Mouse (Mus musculus) MEL (cell line): ENCODE results near the gene Taok1. TPM values are rescaled to one million over a fixed set of nuclear protein-coding genes. Genes with fewer than 3 reads are reported as not detected.

Experiments used
- DNase-seq: peaks from one replicate; pipeline ENCODE4 v3.0.0; 2011; ENCODE audit warnings: low read depth, low spot score
- H3K27ac ChIP-seq: 2 replicates; pipeline ENCODE4 v1.5.1; 2012; ENCODE audit warnings: low read depth, mild to moderate bottlenecking, control low read depth, low read length, moderate library complexity; ENCODE audit not compliant: control insufficient read depth
- H3K27me3 ChIP-seq, 2 experiments: fragments of 150-350 bp in 1 of 2; sonication (generic) in 1 of 2; 2 replicates each; pipeline ENCODE4 v1.6.1; 2012; ENCODE audit warnings: low read length in 2 of 2, mild to moderate bottlenecking in 2 of 2, improper control_type of control experiment in 1 of 2, moderate library complexity in 1 of 2; ENCODE audit not compliant: insufficient read depth in 2 of 2, control insufficient read depth in 1 of 2
- H3K36me3 ChIP-seq, 2 experiments: 2 replicates each; pipeline ENCODE4 v1.6.1; 2012 to 2014; ENCODE audit warnings: low read length in 2 of 2, improper control_type of control experiment in 1 of 2, inconsistent platforms in 1 of 2, mild to moderate bottlenecking in 1 of 2; ENCODE audit not compliant: insufficient read depth in 2 of 2, control insufficient read depth in 1 of 2
- H3K4me1 ChIP-seq, 2 experiments: fragments of 150-350 bp in 1 of 2; sonication (generic) in 1 of 2; 2 replicates each; pipeline ENCODE4 v1.6.1; 2012; ENCODE audit warnings: low read length in 2 of 2, improper control_type of control experiment in 1 of 2, mild to moderate bottlenecking in 1 of 2; ENCODE audit not compliant: insufficient read depth in 2 of 2, control insufficient read depth in 1 of 2
- H3K4me3 ChIP-seq, 2 experiments: fragments of 150-350 bp in 1 of 2; sonication (generic) in 1 of 2; 2 replicates each; pipeline ENCODE4 v1.5.1; 2012; ENCODE audit warnings: low read depth in 2 of 2, low read length in 2 of 2, mild to moderate bottlenecking in 2 of 2, moderate library complexity in 2 of 2, control low read depth in 1 of 2, improper control_type of control experiment in 1 of 2; ENCODE audit not compliant: control insufficient read depth in 1 of 2, insufficient read depth in 1 of 2
- H3K79me2 ChIP-seq: 2 replicates; pipeline ENCODE4 v1.6.1; 2012; ENCODE audit warnings: mild to moderate bottlenecking, low read length, moderate library complexity; ENCODE audit not compliant: control insufficient read depth, poor library complexity, insufficient read depth
- H3K9ac ChIP-seq: 2 replicates; pipeline ENCODE4 v1.6.1; 2012; ENCODE audit warnings: low read depth, mild to moderate bottlenecking, control low read depth, low read length, moderate library complexity; ENCODE audit not compliant: control insufficient read depth, poor library complexity, severe bottlenecking
- H3K9me3 ChIP-seq: fragments of 150-350 bp; sonication (generic); replicated peaks from 2 replicates; pipeline ENCODE4 v1.6.1; 2012; ENCODE audit warnings: mild to moderate bottlenecking, low read length, improper control_type of control experiment, moderate library complexity; ENCODE audit not compliant: insufficient read depth
- BHLHE40 ChIP-seq: IDR thresholded peaks from 2 replicates; pipeline ENCODE4 v1.6.1; 2012; ENCODE audit warnings: low read depth, mild to moderate bottlenecking, inconsistent platforms, low read length, improper control_type of control experiment, borderline replicate concordance
- CTCF ChIP-seq, 3 experiments: IDR thresholded peaks in 2 of 3; conservative IDR thresholded peaks in 1 of 3; 2 replicates each; pipeline ENCODE4 v1.5.1; 2011 to 2012; ENCODE audit warnings: low read length in 3 of 3, low read depth in 2 of 3, mild to moderate bottlenecking in 2 of 3, improper control_type of control experiment in 1 of 3, inconsistent platforms in 1 of 3, mixed read lengths in 1 of 3, moderate library complexity in 1 of 3; ENCODE audit not compliant: control insufficient read depth in 1 of 3, insufficient read depth in 1 of 3, poor library complexity in 1 of 3, severe bottlenecking in 1 of 3
- ELF1 ChIP-seq: IDR thresholded peaks from 2 replicates; pipeline ENCODE4 v1.6.1; 2014; ENCODE audit warnings: low read depth, mild to moderate bottlenecking, inconsistent platforms, low read length, improper control_type of control experiment, moderate library complexity
- EP300 ChIP-seq, 2 experiments: IDR thresholded peaks; 2 replicates each; pipeline ENCODE4 v1.6.1; 2011; ENCODE audit warnings: improper control_type of control experiment in 2 of 2, low read length in 2 of 2, low read depth in 1 of 2, mild to moderate bottlenecking in 1 of 2
- ETS1 ChIP-seq: IDR thresholded peaks from 2 replicates; pipeline ENCODE4 v1.6.1; 2012; ENCODE audit warnings: low read depth, mild to moderate bottlenecking, inconsistent platforms, low read length, improper control_type of control experiment, moderate library complexity
- GATA1 ChIP-seq: IDR thresholded peaks from 2 replicates; pipeline ENCODE4 v1.6.1; 2011; ENCODE audit warnings: low read depth, low read length, improper control_type of control experiment
- HCFC1 ChIP-seq: IDR thresholded peaks from 2 replicates; pipeline ENCODE4 v1.6.1; 2012; ENCODE audit warnings: low read depth, mild to moderate bottlenecking, inconsistent platforms, low read length, improper control_type of control experiment, moderate library complexity
- JUND ChIP-seq: IDR thresholded peaks from 2 replicates; pipeline ENCODE4 v1.6.1; 2011; ENCODE audit warnings: low read depth, mild to moderate bottlenecking, improper control_type of control experiment, low read length
- KAT2A ChIP-seq: conservative IDR thresholded peaks from 2 replicates; pipeline ENCODE4 v1.6.1; 2012; ENCODE audit warnings: low read depth, low read length, improper control_type of control experiment, inconsistent platforms
- MAX ChIP-seq: IDR thresholded peaks from 2 replicates; pipeline ENCODE4 v1.6.1; 2011; ENCODE audit warnings: low read length, improper control_type of control experiment
- MAZ ChIP-seq: IDR thresholded peaks from 2 replicates; pipeline ENCODE4 v1.6.1; 2012; ENCODE audit warnings: low read depth, mild to moderate bottlenecking, inconsistent platforms, low read length, improper control_type of control experiment
- MXI1 ChIP-seq: IDR thresholded peaks from 2 replicates; pipeline ENCODE4 v1.6.1; 2011; ENCODE audit warnings: mild to moderate bottlenecking, low read depth, low read length, improper control_type of control experiment
- MYB ChIP-seq: IDR thresholded peaks from 2 replicates; pipeline ENCODE4 v1.6.1; 2011; ENCODE audit warnings: mild to moderate bottlenecking, low read depth, low read length, improper control_type of control experiment
- NELFE ChIP-seq: IDR thresholded peaks from 2 replicates; pipeline ENCODE4 v1.6.1; 2011; ENCODE audit warnings: low read depth, low read length, improper control_type of control experiment
- POLR2A ChIP-seq, 2 experiments: IDR thresholded peaks; 2 replicates each; pipeline ENCODE4 v1.6.1; 2011 to 2012; ENCODE audit warnings: low read length in 2 of 2, mild to moderate bottlenecking in 2 of 2, control low read depth in 1 of 2, improper control_type of control experiment in 1 of 2, low read depth in 1 of 2, moderate library complexity in 1 of 2; ENCODE audit not compliant: control insufficient read depth in 1 of 2, insufficient read depth in 1 of 2, poor library complexity in 1 of 2
- POLR2AphosphoS2 ChIP-seq: IDR thresholded peaks from 2 replicates; pipeline ENCODE4 v1.6.1; 2011; ENCODE audit warnings: low read length, improper control_type of control experiment
- POLR2AphosphoS5 ChIP-seq: IDR thresholded peaks from 2 replicates; pipeline ENCODE4 v1.6.1; 2012; ENCODE audit warnings: low read depth, borderline replicate concordance, mild to moderate bottlenecking, inconsistent platforms, low read length, moderate library complexity, mixed read lengths
- RAD21 ChIP-seq: IDR thresholded peaks from 2 replicates; pipeline ENCODE4 v1.6.1; 2011; ENCODE audit warnings: mild to moderate bottlenecking, low read depth, low read length, improper control_type of control experiment
- RCOR1 ChIP-seq: IDR thresholded peaks from 2 replicates; pipeline ENCODE4 v1.6.1; 2012; ENCODE audit warnings: low read depth, mild to moderate bottlenecking, inconsistent platforms, low read length, improper control_type of control experiment
- SIN3A ChIP-seq: IDR thresholded peaks from 2 replicates; pipeline ENCODE4 v1.6.1; 2012; ENCODE audit warnings: low read length, improper control_type of control experiment, inconsistent platforms
- SMC3 ChIP-seq: IDR thresholded peaks from 2 replicates; pipeline ENCODE4 v1.6.1; 2011; ENCODE audit warnings: low read depth, low read length, improper control_type of control experiment
- TAL1 ChIP-seq: IDR thresholded peaks from 2 replicates; pipeline ENCODE4 v1.6.1; 2012; ENCODE audit warnings: mild to moderate bottlenecking, inconsistent platforms, low read length, moderate library complexity, mixed read lengths
- TCF12 ChIP-seq: IDR thresholded peaks from 2 replicates; pipeline ENCODE4 v1.6.1; 2014; ENCODE audit warnings: low read depth, mild to moderate bottlenecking, inconsistent platforms, low read length, improper control_type of control experiment, moderate library complexity
- UBTF ChIP-seq: IDR thresholded peaks from 2 replicates; pipeline ENCODE4 v1.6.1; 2012; ENCODE audit warnings: low read depth, mild to moderate bottlenecking, inconsistent platforms, low read length, improper control_type of control experiment, moderate library complexity, borderline replicate concordance; ENCODE audit not compliant: insufficient read depth
- USF1 ChIP-seq: IDR thresholded peaks from 2 replicates; pipeline ENCODE4 v1.6.1; 2014; ENCODE audit warnings: low read depth, mild to moderate bottlenecking, inconsistent platforms, low read length, improper control_type of control experiment, moderate library complexity
- ZC3H11A ChIP-seq: IDR thresholded peaks from 2 replicates; pipeline ENCODE4 v1.6.1; 2012; ENCODE audit warnings: low read depth, mild to moderate bottlenecking, inconsistent platforms, low read length, improper control_type of control experiment
- ZKSCAN1 ChIP-seq: IDR thresholded peaks from 2 replicates; pipeline ENCODE4 v1.6.1; 2012; ENCODE audit warnings: low read depth, mild to moderate bottlenecking, inconsistent platforms, low read length, improper control_type of control experiment, moderate library complexity
- ZMIZ1 ChIP-seq: IDR thresholded peaks from 2 replicates; pipeline ENCODE4 v1.6.1; 2012; ENCODE audit warnings: low read depth, mild to moderate bottlenecking, inconsistent platforms, low read length, improper control_type of control experiment, moderate library complexity
- ZNF384 ChIP-seq: IDR thresholded peaks from 2 replicates; pipeline ENCODE4 v1.6.1; 2012; ENCODE audit warnings: low read depth, mild to moderate bottlenecking, inconsistent platforms, low read length, improper control_type of control experiment
- polyA plus RNA-seq, 2 experiments: library from polyadenylated mRNA; stranded (reverse) in 1 of 2; unstranded in 1 of 2; fragments of >175 nt in 1 of 2; fragments of >200 nt in 1 of 2; gene quantifications; 2 replicates each; pipeline versions ENCODE4 v1.2.1 to v1.2.4; 2012; ENCODE audit warnings: low replicate concordance in 2 of 2, low read depth in 1 of 2; ENCODE audit not compliant: insufficient read length in 2 of 2, insufficient read depth in 1 of 2, missing spikeins in 1 of 2
- total RNA-seq: library from RNA; depleted of rRNA; stranded (reverse); fragments of 300-350 nt; gene quantifications from 2 replicates; pipeline ENCODE4 v1.2.3, GENCODE M21; 2012

The Taok1 gene
- total and polyA plus RNA-seq, 3 experiments: 7.9 to 31.0 (median 15.9) TPM

DNA sequence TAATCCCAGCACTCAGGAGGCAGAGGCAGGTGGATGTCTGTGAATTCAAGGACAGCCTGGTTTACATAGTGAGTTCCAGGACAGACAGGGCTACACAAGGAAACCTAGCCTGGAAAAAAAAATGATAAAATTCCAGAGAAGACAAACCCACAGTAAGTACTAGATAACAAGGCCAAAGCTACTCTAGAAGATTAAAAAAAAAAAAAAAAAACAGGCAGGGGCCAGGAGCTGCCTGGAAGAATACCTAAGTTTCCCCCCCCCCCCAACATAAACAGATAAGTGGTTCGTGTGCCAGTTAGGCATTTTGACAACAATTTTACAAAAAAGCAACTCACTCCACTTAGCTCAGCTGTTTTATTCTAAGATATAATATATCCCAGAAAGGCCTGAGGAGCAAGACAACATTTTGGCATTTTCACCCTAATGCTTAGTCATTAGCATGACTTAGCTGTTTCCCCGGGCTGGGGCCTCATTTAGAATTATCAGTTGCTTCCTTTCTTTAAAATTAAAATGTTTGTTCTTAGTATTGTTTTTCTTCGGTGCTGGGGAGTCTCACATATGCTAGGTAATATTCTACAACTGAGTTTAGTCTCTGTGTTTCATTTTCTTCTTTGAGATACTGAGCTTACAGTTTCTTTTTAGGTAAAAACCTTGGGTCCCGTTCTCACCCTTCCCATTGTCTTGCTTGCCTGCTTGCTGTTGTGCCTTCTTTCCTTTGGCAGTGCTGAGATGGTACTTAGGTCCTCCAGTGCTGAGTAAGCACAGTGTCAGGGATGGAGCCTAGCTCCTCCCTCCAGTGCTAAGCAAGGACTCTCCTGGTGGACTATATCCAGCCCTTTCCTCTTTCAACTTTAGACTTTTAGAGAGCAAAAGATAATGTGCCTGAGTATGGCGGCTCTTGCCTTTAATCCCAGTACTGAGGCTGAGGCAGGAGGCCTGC lies 19.3 kb upstream of the Taok1 start (continued):
- TF ChIP-seq ZMIZ1 (no peak), SIN3A (no peak), ELF1 (no peak), POLR2AphosphoS2 (no peak), EP300 (IDR thresholded peaks at IDR 0.05; ENCODE audit: low read depth in 1 of 2, low read length in 2 of 2) (peak; percentile 70 to 83), CTCF (IDR thresholded peaks at IDR 0.05 in 2 of 3, conservative IDR thresholded peaks at IDR 0.05 in 1 of 3; ENCODE audit: control insufficient read depth in 1 of 3, insufficient read depth in 1 of 3, low read depth in 2 of 3, low read length in 3 of 3, poor library complexity in 1 of 3, severe bottlenecking in 1 of 3) (no peak), JUND (0 out of 2 replicates have a peak, but pooled peaks have one; percentile 27)
- TF ChIP-seq, all 39 proteins: peak for 13

DNA sequence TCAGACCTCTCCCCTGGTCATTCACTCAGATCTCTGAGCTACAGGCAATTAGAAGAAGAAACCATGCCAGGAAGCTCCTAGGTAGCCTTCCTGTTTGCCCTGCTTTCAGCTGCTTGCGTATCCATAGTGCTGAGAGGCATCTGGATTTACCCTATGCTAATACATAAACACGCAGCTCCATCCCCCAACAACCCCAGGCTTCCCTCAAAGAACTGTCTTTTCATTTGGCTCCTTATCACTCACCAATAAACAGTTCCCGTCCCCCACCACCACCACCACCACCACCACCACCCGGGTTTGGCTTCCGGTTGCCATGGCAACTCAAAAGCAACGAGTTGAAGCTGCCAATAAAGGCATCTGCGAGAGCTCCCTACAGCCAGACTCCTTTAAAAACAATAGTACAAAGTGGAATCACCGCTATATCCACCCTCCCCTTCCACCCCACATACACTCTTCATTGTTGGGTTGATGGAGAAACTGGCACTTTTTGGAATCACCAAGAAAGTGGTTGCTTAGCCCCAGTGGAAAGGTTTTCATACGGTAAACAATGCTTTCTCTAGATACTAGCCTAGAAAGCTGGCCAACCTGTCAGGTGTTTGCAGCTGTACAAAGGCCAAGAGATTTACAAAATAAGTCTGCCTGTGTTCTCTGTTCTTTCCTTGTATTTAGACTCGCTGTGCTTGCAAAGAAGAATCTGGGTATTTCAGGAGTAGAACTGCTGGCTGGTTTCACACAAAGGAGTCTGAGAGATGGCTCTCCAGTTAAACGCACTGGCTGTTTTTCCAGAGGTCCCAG lies 17.6 kb upstream of the Taok1 start:
- no peaks in the 10 kb centered on the region for H3K9me3 ChIP-seq
- peaks cover 0 to 27% of the 10 kb centered on the region in 2 experiments; a peak in 2 of 4 replicates for H3K36me3 ChIP-seq
- H3K79me2 ChIP-seq: no peaks in the 10 kb centered on the region
- peak overlapping the region; percentile 17; the same call in 1 of the 2 replicates for H3K27ac ChIP-seq
- H3K27me3 ChIP-seq: no peaks in the 10 kb centered on the region
- peak overlapping the region; percentile 56 for H3K9ac ChIP-seq
- peaks cover 21 to 36% of the 10 kb centered on the region in 2 experiments for H3K4me1 ChIP-seq
- H3K4me3 ChIP-seq: peak overlapping the region; percentile 57 to 83
- DNase-seq: peak; percentile 89
- 0 out of 2 replicates have a peak, but pooled peaks have one; percentile 32 for TF ChIP-seq MAZ
- no peak for TF ChIP-seq JUND
- no peak for TF ChIP-seq ZMIZ1
- TF ChIP-seq USF1: no peak
- TF ChIP-seq UBTF: no peak
- no peak; the same call in 1 of the 2 replicates for TF ChIP-seq NELFE
- no peak for TF ChIP-seq POLR2AphosphoS2
- peak; percentile 43; the same call in 1 of the 2 replicates for TF ChIP-seq GATA1
- no peak for TF ChIP-seq ZC3H11A
- peak; percentile 63; the same call in 1 of the 2 replicates for TF ChIP-seq MXI1
- no peak for TF ChIP-seq MYB
- TF ChIP-seq RCOR1: no peak
- TF ChIP-seq EP300 (IDR thresholded peaks at IDR 0.05; ENCODE audit: low read depth in 1 of 2, low read length in 2 of 2): peak in 1 of 2 experiments; percentile 56; a peak in 2 of 4 replicates
- TF ChIP-seq SIN3A: peak; percentile 89
- no peak for TF ChIP-seq KAT2A
- no peak for TF ChIP-seq ZKSCAN1
- no peak for TF ChIP-seq CTCF (IDR thresholded peaks at IDR 0.05 in 2 of 3, conservative IDR thresholded peaks at IDR 0.05 in 1 of 3; ENCODE audit: control insufficient read depth in 1 of 3, insufficient read depth in 1 of 3, low read depth in 2 of 3, low read length in 3 of 3, poor library complexity in 1 of 3, severe bottlenecking in 1 of 3)
- no peak for TF ChIP-seq ZNF384
- TF ChIP-seq TAL1: no peak
- no peak for TF ChIP-seq POLR2AphosphoS5
- TF ChIP-seq MAX: no peak
- TF ChIP-seq SMC3: no peak
- TF ChIP-seq ETS1: peak; percentile 75
- TF ChIP-seq TCF12: no peak
- TF ChIP-seq ELF1: peak; percentile 10; the same call in 1 of the 2 replicates
- peak; percentile 50; the same call in 1 of the 2 replicates for TF ChIP-seq HCFC1
- no peak for TF ChIP-seq BHLHE40
- TF ChIP-seq POLR2A (IDR thresholded peaks at IDR 0.05; ENCODE audit: control insufficient read depth in 1 of 2, insufficient read depth in 1 of 2, low read depth in 1 of 2, low read length in 2 of 2, poor library complexity in 1 of 2): no peak
- no peak for TF ChIP-seq RAD21
